Mouse (Mus musculus): Measurements from ENCODE around the gene Cdc45.
"Not testable (repeated sequence)": the region's sequence is repeated elsewhere in the genome, so short reads cannot be mapped to it uniquely, and the experiment has no call there.

The Cdc45 gene

GRCm38 (mm10) chr16:18811468-18812384 is at the start of gene Cdc45, which contains the start of gene Ufd1:
Gene Cdc45, minus strand, starts transcription at chr16:18811987.
Gene Ufd1, plus strand, starts transcription at chr16:18811779.
- DNase-seq = peak; percentile 96

- DNase-seq = peak; percentile 25
Measured at GRCm38 (mm10) chr16:18860186-18860585, 48.4 kb upstream of the Cdc45 start.

GRCm38 (mm10) chr16:18858551-18858950 is 46.8 kb upstream of the Cdc45 start:
- DNase-seq = peak; percentile 80

GRCm38 (mm10) chr16:18849521-18850190 is 37.9 kb upstream of the Cdc45 start:
- not testable (repeated sequence) for DNase-seq

GRCm38 (mm10) chr16:18846301-18846820 is 34.6 kb upstream of the Cdc45 start:
- DNase-seq = no peak

- no peak for DNase-seq
Measured at GRCm38 (mm10) chr16:18838346-18838745, 26.6 kb upstream of the Cdc45 start.

GRCm38 (mm10) chr16:18836468-18837208 is 24.9 kb upstream of the Cdc45 start, which contains the start of the genes 2510002D24Rik and Gm28539:
Gene 2510002D24Rik, plus strand, starts transcription at chr16:18836578.
Gene Gm28539, plus strand, starts transcription at chr16:18836584.
- peak; percentile 99 for DNase-seq

- no peak for DNase-seq
Measured at GRCm38 (mm10) chr16:18836073-18836467, 24.3 kb upstream of the Cdc45 start.

- DNase-seq = no peak
Measured at GRCm38 (mm10) chr16:18833486-18833885, 21.7 kb upstream of the Cdc45 start.

- no peak for DNase-seq
Measured at GRCm38 (mm10) chr16:18829102-18829501, 17.3 kb upstream of the Cdc45 start.

- no peak for DNase-seq
Measured at GRCm38 (mm10) chr16:18828630-18829029, 16.8 kb upstream of the Cdc45 start.

GRCm38 (mm10) chr16:18822925-18823324 is 11.1 kb upstream of the Cdc45 start:
- no peak for DNase-seq

GRCm38 (mm10) chr16:18822356-18822755 is 10.6 kb upstream of the Cdc45 start:
- no peak for DNase-seq

GRCm38 (mm10) chr16:18812385-18812910 is 661 bp upstream of the Cdc45 start:
- DNase-seq = no peak

GRCm38 (mm10) chr16:18811032-18811431 is 755 bp downstream of the Cdc45 start:
- no peak for DNase-seq

- peak; percentile 38 for DNase-seq
Measured at GRCm38 (mm10) chr16:18809001-18809400, 2.8 kb downstream of the Cdc45 start.

- DNase-seq = no peak
Measured at GRCm38 (mm10) chr16:18805746-18806145, 6.0 kb downstream of the Cdc45 start.

GRCm38 (mm10) chr16:18798841-18799240 is 12.9 kb downstream of the Cdc45 start:
- DNase-seq = peak; percentile 80

- DNase-seq = no peak
Measured at GRCm38 (mm10) chr16:18798151-18798550, 13.6 kb downstream of the Cdc45 start.

- no peak for DNase-seq
Measured at GRCm38 (mm10) chr16:18796645-18797044, 15.1 kb downstream of the Cdc45 start.

GRCm38 (mm10) chr16:18795223-18795899 is 16.4 kb downstream of the Cdc45 start:
- no peak for DNase-seq

Data from lung, postnatal 36 days (tissue).